In genomic region chr13:112861825-112862306, GRCm38 (mm10) we compare ENCODE assay signal across 10 mouse cellular contexts.
A peak's percentile ranks its signal among the peaks of the same experiment; 100 is the strongest.
DNase-seq lines count a peak whose midpoint lies in the region; ATAC-seq and TF ChIP-seq lines count a peak whose summit lies in the region.
"Had no signal": no experiment of that assay in that cellular context is flagged by ENCODE, and none has a peak within 500 bp of the region (broad histone marks: within the 10 kb centered on the region; RNA-seq: fewer than 3 reads in every experiment).

No protein-coding gene starts in this region.

- no peaks in the 10 kb centered on the region for H3K79me2 ChIP-seq in myocyte (ENCODE audit: control insufficient read depth, insufficient read depth)

- H3K9me3 ChIP-seq in midbrain, embryonic 16.5 days (replicated peaks; ENCODE audit: control insufficient read depth, low read length, poor library complexity, severe bottlenecking): no peaks in the 10 kb centered on the region
- H3K9me3 ChIP-seq: embryonic facial prominence, embryonic 13.5 days; liver, embryonic 15.5 days had no signal

- no peak overlapping the region for H3K4me3 ChIP-seq in left cerebral cortex, adult 2 months
- H3K4me3 ChIP-seq in myocyte: no peak overlapping the region
- H3K4me3 ChIP-seq in midbrain, embryonic 16.5 days (ENCODE audit: low read depth, low read length): no peak overlapping the region
- H3K4me3 ChIP-seq: embryonic facial prominence, embryonic 13.5 days; liver, embryonic 15.5 days had no signal

- peak overlapping the region; percentile 13 for H3K4me2 ChIP-seq in myocyte (ENCODE audit: low read depth)
- H3K4me2 ChIP-seq in midbrain, embryonic 16.5 days (ENCODE audit: low read length): no peak overlapping the region
- H3K4me2 ChIP-seq: embryonic facial prominence, embryonic 13.5 days; liver, embryonic 15.5 days had no signal

- no peak overlapping the region for H3ac ChIP-seq in myocyte (ENCODE audit: control insufficient read depth, insufficient read length)

- ATAC-seq in midbrain, embryonic 16.5 days: no peak

- peak; percentile 19 for DNase-seq in left cerebral cortex, postnatal 4 days
- no peak for DNase-seq in left cerebral cortex, adult 2 months (ENCODE audit: extremely low spot score in 1 of 2, low spot score in 2 of 2)
- peak; percentile 89 for DNase-seq in adrenal gland, postnatal 14 days
- DNase-seq in heart, postnatal 36 days: peak; percentile 53 to 54
- DNase-seq in right cerebral cortex, postnatal 4 days: no peak
- no peak for DNase-seq in left cerebral cortex, postnatal 25 days (ENCODE audit: low spot score in 2 of 2)

- no peaks in the 10 kb centered on the region for H3K27me3 ChIP-seq in myocyte (ENCODE audit: control insufficient read depth, insufficient read depth, insufficient read length)
- H3K27me3 ChIP-seq in midbrain, embryonic 16.5 days (ENCODE audit: control insufficient read depth, insufficient read depth, low read depth, low read length): no peaks in the 10 kb centered on the region
- H3K27me3 ChIP-seq: embryonic facial prominence, embryonic 13.5 days; liver, embryonic 15.5 days had no signal

- H3K27ac ChIP-seq in left cerebral cortex, adult 2 months: no peak overlapping the region
- no peak overlapping the region for H3K27ac ChIP-seq in midbrain, embryonic 16.5 days (ENCODE audit: low read length)
- H3K27ac ChIP-seq: embryonic facial prominence, embryonic 13.5 days; liver, embryonic 15.5 days had no signal

- peaks cover 43% of the 10 kb centered on the region for H3K36me3 ChIP-seq in myocyte (ENCODE audit: control insufficient read depth, insufficient read depth)
- H3K36me3 ChIP-seq in midbrain, embryonic 16.5 days (ENCODE audit: control insufficient read depth, insufficient read depth, low read length): peaks cover 15% of the 10 kb centered on the region; the same call in 1 of the 2 replicates

- H3K9ac ChIP-seq in midbrain, embryonic 16.5 days (ENCODE audit: low read depth, low read length): no peak overlapping the region
- H3K9ac ChIP-seq: embryonic facial prominence, embryonic 13.5 days; liver, embryonic 15.5 days had no signal

- no peak for TF ChIP-seq CTCF in left cerebral cortex, adult 2 months (IDR thresholded peaks at IDR 0.05)

- intact Hi-C loops in left cerebral cortex, postnatal 4 days (cut with DNase I): loop anchor here (10.0 kb wide), 1 partner anchor 187 kb away; no protein-coding TSS in a partner anchor
- intact Hi-C loops in left cerebral cortex, adult 2 months (cut with DNase I): no loop called here
- intact Hi-C loops in heart, postnatal 36 days (cut with DNase I): loop anchor here (5.0 kb wide), 1 partner anchor 190 kb away; no protein-coding TSS in a partner anchor
- intact Hi-C loops in left cerebral cortex, postnatal 25 days (cut with DNase I): no loop called here

- TF ChIP-seq POLR2A in myocyte (IDR thresholded peaks at IDR 0.05; ENCODE audit: insufficient read length, low read depth): no peak

- H3K4me1 ChIP-seq in midbrain, embryonic 16.5 days (ENCODE audit: control insufficient read depth, insufficient read depth, low read length): no peaks in the 10 kb centered on the region
- H3K4me1 ChIP-seq: embryonic facial prominence, embryonic 13.5 days had no signal

- WGBS in midbrain, embryonic 16.5 days: 41% methylated on average over 5 of the region's 5 CpGs

TF ChIP-seq in myocyte, 11 proteins besides CTCF, POLR2A, EP300 and RAD21:
- TF ChIP-seq TCF3 (IDR thresholded peaks at IDR 0.05; ENCODE audit: insufficient read length, low read depth): no peak
- no peak for TF ChIP-seq USF1 (IDR thresholded peaks at IDR 0.05; ENCODE audit: low read depth)
- no peak for TF ChIP-seq CEBPB (IDR thresholded peaks at IDR 0.05; ENCODE audit: insufficient read depth, poor library complexity, severe bottlenecking)
- no peak for TF ChIP-seq MAX (IDR thresholded peaks at IDR 0.05; ENCODE audit: low read depth)
- no peak for TF ChIP-seq MYOG (IDR thresholded peaks at IDR 0.05; ENCODE audit: control insufficient read depth in 1 of 3, insufficient read depth in 1 of 3, insufficient read length in 2 of 3, low read depth in 2 of 3)
- no peak for TF ChIP-seq MYOD1 (IDR thresholded peaks at IDR 0.05; ENCODE audit: control insufficient read depth in 1 of 3, insufficient read length in 2 of 3, low read depth in 2 of 3)
- no peak for TF ChIP-seq REST (IDR thresholded peaks at IDR 0.05; ENCODE audit: insufficient read depth, insufficient read length)
- TF ChIP-seq POLR2AphosphoS2 (IDR thresholded peaks at IDR 0.05; ENCODE audit: insufficient read length, low read depth): no peak

Comparison
In these comparisons a context has a peak if more than half of its experiments do, and no peak if none do; other contexts are left out.
1. DNase-seq: peak in left cerebral cortex, postnatal 4 days (single experiment), adrenal gland, postnatal 14 days (single experiment) and heart, postnatal 36 days (2 of 2); none in left cerebral cortex, adult 2 months (0 of 2), right cerebral cortex, postnatal 4 days (single experiment) and left cerebral cortex, postnatal 25 days (0 of 2).
2. intact Hi-C loops: an anchor here in left cerebral cortex, postnatal 4 days (10.0 kb wide) and heart, postnatal 36 days (5.0 kb wide); none called in left cerebral cortex, adult 2 months and left cerebral cortex, postnatal 25 days.